ENCODE assay signal across 14 mouse cellular contexts in the genomic region with DNA sequence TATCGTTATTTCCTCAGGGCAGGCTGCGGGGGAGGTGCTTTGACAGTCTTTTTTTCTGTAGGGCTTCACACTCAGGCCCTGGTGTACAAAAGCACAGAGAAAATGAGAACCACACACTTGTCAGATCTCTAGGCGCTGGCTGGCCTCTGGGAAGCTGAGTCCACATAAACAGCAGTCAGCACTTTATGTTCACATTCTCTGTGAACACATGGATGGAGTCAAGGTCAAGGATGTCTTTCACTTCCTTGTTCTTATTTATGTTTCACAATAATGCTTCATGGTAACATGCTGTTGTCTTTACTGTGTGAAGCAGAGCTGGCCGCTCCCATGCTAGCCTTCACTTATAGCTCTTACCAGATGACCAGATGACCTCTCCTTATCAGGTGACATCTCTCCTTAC. TPM values are rescaled to one million over a fixed set of nuclear protein-coding genes. Genes with fewer than 3 reads are reported as not detected.
DNase-seq lines count a peak whose midpoint lies in the region; ATAC-seq and TF ChIP-seq lines count a peak whose summit lies in the region.
"Had no signal": no experiment of that assay in that cellular context is flagged by ENCODE, and none has a peak within 500 bp of the region (broad histone marks: within the 10 kb centered on the region; RNA-seq: fewer than 3 reads in every experiment).

No protein-coding gene starts in this region.

- no peaks in the 10 kb centered on the region for H3K36me3 ChIP-seq in heart, embryonic 10.5 days
- no peaks in the 10 kb centered on the region for H3K36me3 ChIP-seq in lung, postnatal 0 days (ENCODE audit: insufficient read depth, low read length)
- no peaks in the 10 kb centered on the region for H3K36me3 ChIP-seq in liver, embryonic 16.5 days (ENCODE audit: control insufficient read depth, insufficient read depth)
- H3K36me3 ChIP-seq: limb, embryonic 12.5 days; neural tube, embryonic 13.5 days had no signal

- TF ChIP-seq POLR2A in lung, adult 2 months (IDR thresholded peaks at IDR 0.05; ENCODE audit: borderline replicate concordance, extremely low read depth, low read depth, low read length): no peak

- intact Hi-C loops in heart, postnatal 14 days (cut with DNase I): no loop called here

- no peaks in the 10 kb centered on the region for H3K9me3 ChIP-seq in heart, embryonic 10.5 days
- no peaks in the 10 kb centered on the region for H3K9me3 ChIP-seq in lung, postnatal 0 days (ENCODE audit: low read length)
- no peaks in the 10 kb centered on the region for H3K9me3 ChIP-seq in liver, embryonic 16.5 days (replicated peaks; ENCODE audit: control insufficient read depth, low read length)
- H3K9me3 ChIP-seq: forebrain, embryonic 13.5 days; limb, embryonic 12.5 days; neural tube, embryonic 13.5 days had no signal

- no peak for TF ChIP-seq CTCF in lung, postnatal 0 days (IDR thresholded peaks at IDR 0.05)
- TF ChIP-seq CTCF in lung, adult 2 months (IDR thresholded peaks at IDR 0.05; ENCODE audit: insufficient read depth, low read length): no peak

- H3K4me1 ChIP-seq in heart, embryonic 10.5 days: peaks cover 26% of the 10 kb centered on the region
- H3K4me1 ChIP-seq in lung, postnatal 0 days (ENCODE audit: insufficient read depth, low read depth, low read length): peaks cover 7% of the 10 kb centered on the region; the same call in 1 of the 2 replicates
- peaks cover 3% of the 10 kb centered on the region for H3K4me1 ChIP-seq in lung, adult 2 months (ENCODE audit: control insufficient read depth, insufficient read depth, low read length)
- H3K4me1 ChIP-seq in liver, embryonic 16.5 days (ENCODE audit: control insufficient read depth, low read depth, low read length): no peaks in the 10 kb centered on the region

- no peak overlapping the region for H3K9ac ChIP-seq in lung, postnatal 0 days (replicated peaks; ENCODE audit: low read depth)
- no peak overlapping the region for H3K9ac ChIP-seq in liver, embryonic 16.5 days (ENCODE audit: low read depth, low read length)
- H3K9ac ChIP-seq: forebrain, embryonic 13.5 days; hindbrain, embryonic 14.5 days; limb, embryonic 12.5 days; neural tube, embryonic 13.5 days had no signal

- 0 out of 2 replicates have a peak, but pooled peaks have one; percentile 33 for TF ChIP-seq EP300 in lung, postnatal 0 days (IDR thresholded peaks at IDR 0.05)

- H3K4me2 ChIP-seq in lung, postnatal 0 days (replicated peaks; ENCODE audit: low read depth, low read length): no peak overlapping the region
- no peak overlapping the region for H3K4me2 ChIP-seq in liver, embryonic 16.5 days (ENCODE audit: low read depth, low read length)
- H3K4me2 ChIP-seq: forebrain, embryonic 13.5 days; hindbrain, embryonic 14.5 days; limb, embryonic 12.5 days; neural tube, embryonic 13.5 days had no signal

- no peaks in the 10 kb centered on the region for H3K27me3 ChIP-seq in heart, embryonic 10.5 days (ENCODE audit: insufficient read depth, poor library complexity, severe bottlenecking)
- H3K27me3 ChIP-seq in lung, postnatal 0 days (replicated peaks; ENCODE audit: insufficient read depth, low read length): no peaks in the 10 kb centered on the region
- no peaks in the 10 kb centered on the region for H3K27me3 ChIP-seq in liver, embryonic 16.5 days (ENCODE audit: control insufficient read depth, insufficient read depth, low read depth, low read length)
- H3K27me3 ChIP-seq: forebrain, embryonic 13.5 days; limb, embryonic 12.5 days; neural tube, embryonic 13.5 days had no signal

- H3K4me3 ChIP-seq in heart, embryonic 10.5 days: no peak overlapping the region
- no peak overlapping the region for H3K4me3 ChIP-seq in lung, postnatal 0 days (ENCODE audit: low read depth, low read length)
- H3K4me3 ChIP-seq in lung, adult 2 months (replicated peaks; ENCODE audit: extremely low read depth, low read depth, low read length): no peak overlapping the region
- no peak overlapping the region for H3K4me3 ChIP-seq in liver, embryonic 16.5 days (ENCODE audit: low read depth, low read length)
- H3K4me3 ChIP-seq: forebrain, embryonic 13.5 days; left cerebral cortex, adult 2 months; limb, embryonic 12.5 days; neural tube, embryonic 13.5 days had no signal

- peak; percentile 80 for ATAC-seq in lung, postnatal 0 days
- peak; percentile 55 for ATAC-seq in liver, embryonic 16.5 days (ENCODE audit: low read depth)
- ATAC-seq: forebrain, embryonic 13.5 days had no signal

- no peak for DNase-seq in heart, embryonic 10.5 days (ENCODE audit: low spot score)
- DNase-seq in heart, postnatal 14 days: no peak
- DNase-seq in lung, postnatal 0 days (ENCODE audit: low spot score): peak; percentile 75
- no peak for DNase-seq in lung, adult 2 months
- no peak for DNase-seq in cerebellum, adult 11 months
- no peak for DNase-seq in yolk sac, embryonic 10.5 days (ENCODE audit: low spot score)
- DNase-seq: cerebellum, adult 11-12 months; kidney, adult 9 months had no signal

- WGBS in heart, embryonic 10.5 days: 47% methylated on average over 4 of the region's 4 CpGs
- 51% methylated on average over 4 of the region's 4 CpGs for WGBS in lung, postnatal 0 days
- WGBS in lung, adult 2 months: 65% methylated on average over 4 of the region's 4 CpGs
- 41% methylated on average over 4 of the region's 4 CpGs for WGBS in liver, embryonic 16.5 days (ENCODE audit: insufficient replicate concordance)

- H3K27ac ChIP-seq in heart, embryonic 10.5 days: 0 out of 2 replicates have a peak overlapping the region, but pooled peaks have one; percentile 49
- H3K27ac ChIP-seq in lung, postnatal 0 days (ENCODE audit: low read length): no peak overlapping the region
- no peak overlapping the region for H3K27ac ChIP-seq in liver, embryonic 16.5 days (ENCODE audit: low read length)
- H3K27ac ChIP-seq: forebrain, embryonic 13.5 days; hindbrain, embryonic 14.5 days; left cerebral cortex, adult 2 months; limb, embryonic 12.5 days; neural tube, embryonic 13.5 days had no signal

RNA-seq across cellular contexts. Expression of gene Spred1, which starts 13.1 kb away (rescaled TPM):
- polyA plus RNA-seq in heart, embryonic 10.5 days (2016; fragmentation: Nextera tagmentation; extraction: Ambion mirVana): 6.7 and 7.0 TPM in 2 replicates
- total RNA-seq in heart, postnatal 14 days (2021): 10 to 100 TPM; 18.8 to 20.5 TPM
- polyA plus RNA-seq in lung, postnatal 0 days (2015; fragmentation: Nextera tagmentation; extraction: Ambion mirVana): 12.5 and 17.3 TPM in 2 replicates
- polyA plus RNA-seq in lung, adult 2 months (2012; rRNA removed): 7.4 and 8.4 TPM in 2 replicates
- 1.1 and 1.4 TPM in 2 replicates for polyA plus RNA-seq in liver, embryonic 16.5 days (2015; fragmentation: Nextera tagmentation; extraction: Ambion mirVana)
